Mouse (Mus musculus) hindbrain, embryonic 10.5 days (tissue): ENCODE measurements around the gene Cpa5. TPM values are rescaled to one million over a fixed set of nuclear protein-coding genes. Genes with fewer than 3 reads are reported as not detected.
A peak's percentile ranks its signal among the peaks of the same experiment; 100 is the strongest.

Experiments used
- DNase-seq: peaks from one replicate; pipeline ENCODE4 v3.0.0-alpha.2; 2017; ENCODE audit warnings: low spot score
- H3K27ac ChIP-seq: fragments of 300-500 bp; sonication (generic); 2 replicates; pipeline ENCODE4 v1.5.1; 2016; ENCODE audit warnings: mild to moderate bottlenecking, moderate library complexity
- H3K27me3 ChIP-seq: fragments of 300-500 bp; sonication (generic); 2 replicates; pipeline ENCODE4 v1.6.1; 2016; ENCODE audit warnings: mild to moderate bottlenecking; ENCODE audit not compliant: poor library complexity, insufficient read depth, severe bottlenecking
- H3K36me3 ChIP-seq: fragments of 300-500 bp; sonication (generic); 2 replicates; pipeline ENCODE4 v1.6.1; 2016; ENCODE audit warnings: mild to moderate bottlenecking, moderate library complexity
- H3K4me1 ChIP-seq: fragments of 300-500 bp; sonication (generic); replicated peaks from 2 replicates; pipeline ENCODE4 v1.6.1; 2016; ENCODE audit warnings: mild to moderate bottlenecking
- H3K4me3 ChIP-seq: fragments of 300-500 bp; sonication (generic); 2 replicates; pipeline ENCODE4 v1.5.1; 2016; ENCODE audit warnings: mild to moderate bottlenecking, moderate library complexity
- H3K9me3 ChIP-seq: fragments of 300-500 bp; sonication (generic); 2 replicates; pipeline ENCODE4 v1.6.1; 2016; ENCODE audit warnings: mild to moderate bottlenecking, moderate library complexity
- WGBS: fragments of 180-500 bp; shearing (Covaris S2); methylation state at CpG from one replicate; pipeline ENCODE4 v1.1.7; 2016; 5-methylcytosine and 5-hydroxymethylcytosine counted together
- polyA plus RNA-seq: library from polyadenylated mRNA; unstranded; fragments of >200 nt; fragmentation: Nextera tagmentation; extraction: Ambion mirVana; gene quantifications from 2 replicates; pipeline ENCODE4 v1.2.1, GENCODE M21; 2016

Gene Cpa5
- polyA plus RNA-seq, 1 experiment from 2014 or later: 0.08 TPM

DNA sequence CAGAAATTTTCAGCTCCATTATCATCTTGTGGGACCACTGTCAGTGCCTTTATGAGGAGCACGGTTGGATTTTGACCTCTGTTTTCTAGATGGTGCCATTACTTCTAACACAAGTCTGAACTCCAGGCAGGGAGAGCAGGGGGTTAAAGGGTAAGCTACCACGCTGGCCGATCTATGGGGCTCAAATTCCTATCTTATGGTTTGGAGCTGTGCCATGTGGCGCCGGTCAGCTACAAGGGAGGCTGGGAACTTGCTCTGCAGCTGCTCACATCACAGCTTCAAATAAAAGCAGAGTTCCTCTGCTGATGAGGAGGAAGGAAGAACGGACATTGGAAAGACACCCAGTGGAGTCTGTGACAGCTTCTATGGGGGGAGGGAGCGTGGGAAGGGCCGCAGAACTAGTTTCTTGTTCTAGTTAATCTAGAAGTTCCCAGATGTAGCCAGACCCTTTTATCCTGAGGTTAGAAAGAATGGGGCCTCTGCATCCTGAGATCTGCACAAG lies 24.6 kb downstream of the Cpa5 start:
- 22% methylated on average over 8 of the region's 8 CpGs for WGBS
- no peaks in the 10 kb centered on the region for H3K27me3 ChIP-seq
- H3K4me3 ChIP-seq: no peak overlapping the region
- DNase-seq: peak; percentile 70
- H3K4me1 ChIP-seq: peaks cover 64% of the 10 kb centered on the region
- peaks cover 8% of the 10 kb centered on the region; the same call in 1 of the 2 replicates for H3K9me3 ChIP-seq
- peak overlapping the region; percentile 92 for H3K27ac ChIP-seq
- H3K36me3 ChIP-seq: no peaks in the 10 kb centered on the region

DNA sequence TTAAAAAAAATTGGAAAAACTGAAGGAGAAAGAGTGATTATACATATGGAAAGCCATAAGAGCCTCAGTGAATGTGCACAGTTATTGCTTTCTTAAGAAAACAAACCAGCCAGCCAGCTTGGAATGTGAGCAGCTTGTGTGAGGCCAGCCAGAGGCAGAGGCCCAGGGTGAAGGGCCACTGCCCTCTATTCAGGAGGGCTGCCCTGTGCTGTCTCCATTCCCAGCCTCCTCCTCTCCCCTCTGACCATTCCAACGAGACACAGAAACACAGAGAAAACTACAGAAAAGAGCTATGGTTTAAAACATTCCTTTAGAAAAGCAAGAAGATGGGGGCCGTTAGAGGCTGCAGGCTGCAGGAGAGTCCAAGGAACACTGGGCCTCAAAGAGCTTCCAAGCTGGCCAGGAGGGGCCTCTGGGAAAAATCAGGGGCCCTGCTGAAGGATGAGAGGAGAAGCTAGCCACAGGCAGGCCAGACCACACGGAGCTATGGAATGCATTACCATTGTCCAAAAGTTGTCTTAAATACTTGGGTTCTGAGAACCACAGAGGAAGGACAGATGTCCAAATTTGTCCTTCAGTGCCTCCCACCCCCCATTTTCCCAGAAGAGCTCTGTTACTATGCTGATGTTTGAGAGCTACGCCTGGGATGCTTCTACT lies 25.5 kb downstream of the Cpa5 start:
- peaks cover 8% of the 10 kb centered on the region; the same call in 1 of the 2 replicates for H3K9me3 ChIP-seq
- H3K36me3 ChIP-seq: no peaks in the 10 kb centered on the region
- H3K4me1 ChIP-seq: peaks cover 57% of the 10 kb centered on the region
- H3K27me3 ChIP-seq: no peaks in the 10 kb centered on the region
- peak overlapping the region; percentile 92 for H3K27ac ChIP-seq
- WGBS: 11% methylated on average over 4 of the region's 4 CpGs
- peak; percentile 77 for DNase-seq
- no peak overlapping the region for H3K4me3 ChIP-seq

DNA sequence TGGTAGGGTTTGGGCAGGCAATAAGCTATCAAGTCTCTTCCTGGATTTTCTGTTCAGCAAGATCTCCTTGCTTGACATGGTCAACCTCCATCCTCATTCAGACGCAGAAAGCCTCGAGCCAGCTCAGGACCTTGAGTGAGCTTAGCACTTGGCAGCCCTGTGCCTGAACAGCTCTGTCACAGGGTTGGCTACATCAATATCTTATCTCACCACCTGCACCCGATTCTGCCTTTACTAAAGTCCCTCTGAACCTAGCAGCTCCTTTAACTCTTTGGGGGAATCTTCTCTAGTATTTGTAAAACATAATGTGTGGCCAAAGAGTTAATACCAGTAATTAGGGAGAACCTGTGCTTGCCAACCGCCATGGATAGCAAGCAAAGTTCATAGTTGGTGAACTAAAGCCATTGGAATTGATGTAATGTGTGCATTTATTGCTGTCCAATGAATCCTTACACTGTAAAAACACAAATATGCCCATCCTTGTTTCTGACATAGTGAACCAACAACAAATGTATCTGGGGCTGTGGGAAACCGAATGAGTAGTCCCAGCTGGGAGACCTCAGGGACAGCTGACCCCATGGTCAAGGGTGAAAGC lies 28.0 kb downstream of the Cpa5 start, which contains the start of gene Cpa1:
Gene Cpa1 (plus strand): TSS at position 545 of the 595 bp plus-strand sequence.
- Histone ChIP-seq H3K4me3 (no peak within 1 kb of the TSS), H3K36me3 (no peaks in the 10 kb centered on the region), H3K27ac (peak within 1 kb of the TSS; percentile 77), H3K9me3 (peaks cover 8% of the 10 kb centered on the region; the same call in 1 of the 2 replicates), H3K4me1 (peaks cover 42% of the 10 kb centered on the region), H3K27me3 (no peaks in the 10 kb centered on the region)
- no peak for DNase-seq
- WGBS: 91% methylated on average over 5 of the region's 5 CpGs

DNA sequence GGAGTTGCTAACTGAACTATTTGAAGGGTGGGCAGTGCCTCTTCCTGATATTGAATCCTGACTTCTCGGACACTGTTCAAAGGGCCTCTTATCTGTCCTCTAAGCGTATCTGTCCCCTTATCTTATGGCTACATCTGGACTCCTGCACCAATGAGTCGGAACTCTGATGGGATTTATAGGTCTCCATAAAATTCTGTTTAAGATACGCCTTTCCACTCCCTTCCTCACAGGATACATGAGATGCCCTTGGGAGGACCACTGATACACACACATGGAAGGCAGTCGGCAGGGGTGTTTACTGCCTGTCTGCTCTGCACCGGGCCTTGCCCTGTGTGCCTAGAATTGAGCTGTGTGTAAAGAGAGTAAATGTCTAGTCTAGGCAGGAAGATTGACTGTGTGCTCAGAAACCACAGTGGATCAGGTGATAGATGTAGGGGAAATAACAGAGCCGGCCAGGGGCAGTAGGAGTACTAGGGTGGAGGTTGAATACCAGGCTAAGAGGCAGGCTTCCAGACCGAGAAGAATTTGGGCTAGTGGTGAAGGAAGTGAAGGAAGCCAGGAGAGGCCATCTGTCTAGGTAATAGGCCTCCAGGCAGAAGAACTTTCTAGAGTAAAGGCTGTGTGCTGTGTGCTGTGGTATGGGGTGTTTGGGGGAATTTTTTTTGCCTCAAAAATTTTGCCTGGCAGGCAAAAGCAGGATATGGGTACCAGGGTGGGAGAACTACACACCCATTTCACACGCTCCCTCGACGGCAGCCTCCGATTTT lies 33.1 kb downstream of the Cpa5 start:
- Histone ChIP-seq H3K27ac (peak overlapping the region; percentile 68), H3K4me1 (peaks cover 29% of the 10 kb centered on the region), H3K27me3 (no peaks in the 10 kb centered on the region), H3K36me3 (no peaks in the 10 kb centered on the region), H3K4me3 (no peak overlapping the region), H3K9me3 (peaks cover 8% of the 10 kb centered on the region; the same call in 1 of the 2 replicates)
- WGBS: 84% methylated on average over 12 of the region's 12 CpGs
- DNase-seq: no peak

DNA sequence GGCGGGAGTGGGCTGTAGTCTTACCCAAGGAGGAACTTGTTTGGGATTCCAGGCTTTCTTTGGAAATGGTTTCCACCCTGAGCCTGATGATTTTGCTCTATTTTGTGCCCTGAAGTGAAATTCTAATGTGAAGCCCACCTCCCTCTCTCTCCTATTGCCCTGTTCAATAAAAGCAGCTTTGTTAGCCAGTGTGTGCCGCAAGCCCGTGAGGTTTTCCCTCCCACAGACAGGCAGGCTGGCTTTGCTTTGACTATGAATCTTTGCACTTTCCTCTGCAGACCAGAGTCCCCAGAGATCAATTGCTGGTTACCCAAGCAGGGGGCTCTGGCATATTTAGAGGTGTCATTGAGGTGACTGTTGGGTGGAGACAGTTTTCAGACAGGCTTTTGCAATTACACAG lies 33.7 kb downstream of the Cpa5 start:
- Histone ChIP-seq H3K9me3 (peaks cover 4% of the 10 kb centered on the region; the same call in 1 of the 2 replicates), H3K27ac (peak overlapping the region; percentile 68), H3K4me3 (no peak overlapping the region), H3K27me3 (no peaks in the 10 kb centered on the region), H3K4me1 (peaks cover 31% of the 10 kb centered on the region), H3K36me3 (no peaks in the 10 kb centered on the region)
- WGBS: 66% methylated on average over 3 of the region's 3 CpGs
- no peak for DNase-seq

DNA sequence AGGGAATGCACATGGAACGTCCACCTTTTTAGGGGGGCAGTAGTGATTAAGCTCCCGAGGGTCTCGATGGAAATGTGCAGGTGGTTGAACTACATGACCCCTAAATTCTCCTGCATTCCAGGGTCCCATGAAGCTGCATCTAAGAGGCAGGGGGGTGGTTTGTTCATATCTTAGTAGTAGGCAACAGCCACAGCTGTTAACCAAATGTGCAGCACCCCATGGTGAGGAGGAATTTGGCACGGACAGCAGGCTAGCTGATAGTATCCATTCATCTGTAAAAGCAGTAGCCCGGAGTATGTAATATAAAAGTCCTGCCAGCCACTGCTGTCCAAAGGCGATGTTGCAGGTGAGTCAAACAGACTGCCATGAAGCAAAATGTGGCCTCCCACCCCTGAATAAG lies 34.6 kb downstream of the Cpa5 start:
- H3K4me3 ChIP-seq: no peak overlapping the region
- 65% methylated on average over 6 of the region's 6 CpGs for WGBS
- no peaks in the 10 kb centered on the region for H3K27me3 ChIP-seq
- H3K9me3 ChIP-seq: no peaks in the 10 kb centered on the region
- no peak for DNase-seq
- H3K4me1 ChIP-seq: peaks cover 40% of the 10 kb centered on the region
- peak overlapping the region; percentile 68 for H3K27ac ChIP-seq
- H3K36me3 ChIP-seq: no peaks in the 10 kb centered on the region

DNA sequence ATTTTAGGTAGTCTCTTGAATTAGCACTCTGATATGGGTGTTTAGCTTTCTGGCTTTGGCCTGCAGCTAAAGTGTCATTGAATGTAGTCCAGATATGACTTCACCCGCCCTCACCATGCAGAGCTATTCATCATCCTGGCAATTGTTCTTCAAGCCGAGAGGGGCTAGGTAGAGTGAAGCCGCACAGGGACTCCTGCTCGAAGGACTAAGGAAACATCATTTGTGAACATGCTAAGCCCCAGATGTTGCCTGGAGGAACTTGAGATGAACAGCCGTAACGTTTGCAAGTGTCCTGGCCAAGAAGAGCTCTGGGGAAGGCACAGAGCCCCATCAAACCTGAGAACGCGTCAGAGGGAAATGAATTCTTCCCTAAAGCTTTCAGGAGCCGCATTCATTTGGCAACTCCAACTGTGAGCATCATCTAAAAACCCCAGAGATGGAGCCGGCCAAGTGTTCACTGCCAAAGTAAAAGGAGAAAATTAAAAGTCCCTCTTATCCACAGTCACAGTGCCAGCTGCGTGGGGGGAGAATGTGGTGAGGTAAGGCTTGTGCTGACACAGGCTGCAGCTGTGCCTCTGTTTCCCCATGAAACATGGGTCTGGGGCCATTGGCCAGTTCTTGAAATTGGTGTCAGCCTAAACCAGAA lies 39.0 kb downstream of the Cpa5 start:
- 79% methylated on average over 11 of the region's 11 CpGs for WGBS
- Histone ChIP-seq H3K36me3 (no peaks in the 10 kb centered on the region), H3K27ac (peak overlapping the region; percentile 57), H3K27me3 (no peaks in the 10 kb centered on the region), H3K9me3 (no peaks in the 10 kb centered on the region), H3K4me1 (peaks cover 58% of the 10 kb centered on the region), H3K4me3 (no peak overlapping the region)
- DNase-seq: no peak

DNA sequence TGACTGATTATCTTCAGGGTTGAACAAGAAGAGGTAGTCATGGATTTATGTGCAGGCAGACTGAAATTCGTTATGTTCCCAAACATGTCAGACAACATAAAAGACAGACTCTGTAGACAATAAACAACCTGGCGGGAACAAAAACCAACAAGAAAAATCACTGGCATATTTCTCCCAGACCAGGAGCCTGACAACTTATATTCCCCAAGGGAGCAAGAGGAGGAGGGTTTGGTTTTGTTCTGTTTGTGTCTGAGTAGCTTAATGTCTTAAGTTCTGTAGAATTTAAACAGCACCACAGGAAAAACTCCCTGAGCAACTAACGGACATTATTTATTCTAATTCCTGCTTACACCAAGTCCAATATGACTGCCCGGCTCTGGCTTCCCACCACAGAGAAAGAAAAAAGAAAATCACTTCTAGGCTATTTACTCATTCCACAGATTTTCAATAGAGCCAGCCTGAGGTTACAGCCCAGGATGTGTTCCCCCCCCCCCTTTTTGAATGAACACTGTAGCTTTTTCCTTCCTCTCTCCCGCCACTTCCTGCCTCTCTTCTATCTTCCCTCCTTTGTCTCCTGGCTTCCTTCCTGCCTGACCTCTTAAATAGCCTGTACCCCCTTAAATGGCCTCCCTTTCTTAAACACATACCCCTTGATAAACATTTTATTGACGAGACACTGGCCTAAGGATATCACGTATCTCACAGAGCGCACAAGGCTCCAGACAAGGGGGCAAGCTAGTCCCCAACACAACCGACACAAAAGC lies 41.8 kb downstream of the Cpa5 start:
- H3K9me3 ChIP-seq: no peaks in the 10 kb centered on the region
- H3K36me3 ChIP-seq: peaks cover 8% of the 10 kb centered on the region
- peaks cover 69% of the 10 kb centered on the region for H3K4me1 ChIP-seq
- H3K4me3 ChIP-seq: no peak overlapping the region
- peak overlapping the region; percentile 83 for H3K27ac ChIP-seq
- 58% methylated on average over 9 of the region's 9 CpGs for WGBS
- no peak for DNase-seq
- peaks cover 6% of the 10 kb centered on the region; the same call in 1 of the 2 replicates for H3K27me3 ChIP-seq

DNA sequence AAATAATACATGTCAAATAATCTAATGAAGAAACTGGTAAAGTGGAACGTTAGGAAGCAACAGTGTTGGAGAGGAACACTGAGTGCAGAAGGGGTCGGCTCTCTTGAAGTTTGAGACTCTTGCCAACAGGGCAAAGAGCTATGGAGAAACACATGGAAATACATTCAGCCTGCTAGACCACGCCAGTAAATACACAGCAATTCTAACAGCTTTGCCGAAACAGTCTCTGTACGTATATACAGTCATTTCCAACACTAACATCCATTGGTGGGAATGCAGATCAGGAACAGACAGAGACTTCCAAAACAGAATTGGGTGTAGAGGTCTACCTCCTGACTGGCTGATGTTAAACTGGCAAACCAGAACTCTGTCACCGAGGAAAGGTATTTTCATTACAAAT lies 42.7 kb downstream of the Cpa5 start:
- DNase-seq: no peak
- 88% methylated on average over 6 of the region's 6 CpGs for WGBS
- no peaks in the 10 kb centered on the region for H3K9me3 ChIP-seq
- peaks cover 13% of the 10 kb centered on the region for H3K36me3 ChIP-seq
- H3K4me1 ChIP-seq: peaks cover 71% of the 10 kb centered on the region
- peak overlapping the region; percentile 83 for H3K27ac ChIP-seq
- peaks cover 6% of the 10 kb centered on the region; the same call in 1 of the 2 replicates for H3K27me3 ChIP-seq
- no peak overlapping the region for H3K4me3 ChIP-seq

DNA sequence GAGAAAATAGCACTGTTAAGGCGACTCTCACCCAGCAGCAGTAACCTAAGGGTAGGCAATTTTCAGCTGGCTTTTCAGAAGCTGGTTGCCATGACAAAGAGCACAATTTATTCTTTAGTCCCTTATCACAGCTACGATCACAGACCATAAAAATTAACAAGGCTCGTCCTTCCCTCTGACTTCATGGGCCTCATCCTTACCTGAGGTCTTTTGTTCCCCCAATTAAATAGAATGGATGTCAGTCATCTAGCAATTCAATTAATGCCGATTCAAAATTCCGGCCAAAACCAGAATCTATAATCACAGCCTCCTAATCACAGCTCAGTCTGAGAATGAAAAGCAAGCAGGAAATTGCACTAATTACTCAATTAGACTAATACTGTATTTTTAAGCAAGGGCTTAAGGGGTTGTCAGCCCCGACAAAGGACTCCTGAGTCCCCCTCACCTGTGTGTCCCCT lies 43.6 kb downstream of the Cpa5 start:
- Histone ChIP-seq H3K4me3 (no peak overlapping the region), H3K27ac (peak overlapping the region; percentile 83), H3K4me1 (peaks cover 72% of the 10 kb centered on the region), H3K36me3 (peaks cover 16% of the 10 kb centered on the region), H3K9me3 (no peaks in the 10 kb centered on the region), H3K27me3 (peaks cover 6% of the 10 kb centered on the region; the same call in 1 of the 2 replicates)
- WGBS: 53% methylated on average over 6 of the region's 6 CpGs
- DNase-seq: no peak

DNA sequence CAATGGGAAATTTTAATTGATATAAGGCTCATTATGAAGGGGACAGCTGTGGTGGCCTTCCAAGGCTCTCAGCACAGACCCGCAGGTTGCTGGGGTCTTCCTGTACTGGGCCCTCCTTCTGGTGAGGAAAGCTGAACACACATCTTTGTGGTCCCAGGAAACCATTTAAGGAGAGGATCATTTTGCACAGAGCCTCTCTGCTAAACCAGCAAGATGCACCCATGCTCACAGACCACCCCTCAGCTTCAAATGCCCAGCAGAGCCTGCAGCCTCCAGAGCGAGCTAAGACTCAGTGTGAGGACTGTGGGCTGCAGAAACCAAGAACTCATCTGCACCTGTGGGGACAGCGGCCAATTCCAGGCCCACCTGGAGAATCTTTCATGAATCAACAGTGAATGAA lies 44.1 kb downstream of the Cpa5 start:
- Histone ChIP-seq H3K9me3 (no peaks in the 10 kb centered on the region), H3K4me1 (peaks cover 70% of the 10 kb centered on the region)
- WGBS: 83% methylated on average over 3 of the region's 3 CpGs

DNA sequence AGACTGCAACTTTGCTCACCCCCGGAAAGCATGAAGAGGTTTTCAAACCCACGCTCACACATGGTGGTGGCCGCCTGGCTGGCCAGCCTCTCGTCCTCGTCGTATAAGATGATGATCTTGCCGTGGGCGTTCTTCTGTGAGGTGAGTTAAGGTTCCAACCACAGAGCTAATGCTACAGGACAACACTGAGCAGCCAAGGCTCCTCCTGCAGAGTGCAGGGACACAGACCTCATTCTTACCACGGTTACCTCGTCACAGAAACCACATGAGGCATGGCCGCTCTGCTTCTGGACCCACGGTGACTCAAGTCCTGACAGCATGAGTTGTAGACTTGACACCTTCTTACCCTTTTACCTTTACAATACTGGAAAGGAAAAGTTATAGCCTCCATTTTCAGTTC lies 46.5 kb downstream of the Cpa5 start:
- no peak for DNase-seq
- 95% methylated on average over 12 of the region's 12 CpGs for WGBS
- no peaks in the 10 kb centered on the region for H3K9me3 ChIP-seq
- peaks cover 24% of the 10 kb centered on the region for H3K36me3 ChIP-seq
- peak overlapping the region; percentile 75 for H3K27ac ChIP-seq
- H3K4me1 ChIP-seq: peaks cover 82% of the 10 kb centered on the region
- peaks cover 6% of the 10 kb centered on the region; the same call in 1 of the 2 replicates for H3K27me3 ChIP-seq
- H3K4me3 ChIP-seq: no peak overlapping the region

More for the DNA sequence above, 44.1 kb downstream of the Cpa5 start:
- Histone ChIP-seq H3K27ac (peak overlapping the region; percentile 83), H3K27me3 (peaks cover 6% of the 10 kb centered on the region; the same call in 1 of the 2 replicates), H3K36me3 (peaks cover 16% of the 10 kb centered on the region), H3K4me3 (no peak overlapping the region)
- no peak for DNase-seq
